Mouse (Mus musculus) kidney, embryonic 14.5 days (tissue): ENCODE measurements at regions not wholly inside any gene's neighbourhood (a gene's known extent, or its start where the extent isn't known, plus 50 kb on each side); places are given as distances from the start of the nearest gene placed in this dataset.

Experiments used
- ATAC-seq: fragments of 200-750 bp; cut with Nextera tagmentation; 2 replicates; pipeline ENCODE4 v1.8.0; 2017; ENCODE audit warnings: moderate number of reproducible peaks, mild to moderate bottlenecking, moderate TSS enrichment, moderate library complexity; ENCODE audit not compliant: low FRiP score, low TSS enrichment
- H3K27ac ChIP-seq: fragments of 300-500 bp; sonication (generic); 2 replicates; pipeline ENCODE4 v1.5.1; 2014; ENCODE audit warnings: low read depth, mild to moderate bottlenecking, low read length, moderate library complexity, mixed read lengths
- H3K27me3 ChIP-seq: fragments of 300-500 bp; sonication (generic); 2 replicates; pipeline ENCODE4 v1.6.1; 2014; ENCODE audit warnings: mild to moderate bottlenecking, low read length; ENCODE audit not compliant: control insufficient read depth, insufficient read depth
- H3K36me3 ChIP-seq: fragments of 300-500 bp; sonication (generic); 2 replicates; pipeline ENCODE4 v1.6.1; 2014; ENCODE audit warnings: low read length, mixed read lengths; ENCODE audit not compliant: control insufficient read depth, insufficient read depth
- H3K4me1 ChIP-seq: fragments of 300-500 bp; sonication (generic); 2 replicates; pipeline ENCODE4 v1.6.1; 2014; ENCODE audit warnings: low read length, mixed read lengths; ENCODE audit not compliant: control insufficient read depth, insufficient read depth
- H3K4me2 ChIP-seq: fragments of 300-500 bp; sonication (generic); replicated peaks from 2 replicates; pipeline ENCODE4 v1.6.1; 2014; ENCODE audit warnings: low read depth, mild to moderate bottlenecking, low read length
- H3K4me3 ChIP-seq: fragments of 300-500 bp; sonication (generic); 2 replicates; pipeline ENCODE4 v1.5.1; 2014; ENCODE audit warnings: mild to moderate bottlenecking, low read length
- H3K9ac ChIP-seq: fragments of 300-500 bp; sonication (generic); 2 replicates; pipeline ENCODE4 v1.6.1; 2014; ENCODE audit warnings: low read depth, mild to moderate bottlenecking, low read length, moderate library complexity
- H3K9me3 ChIP-seq: fragments of 300-500 bp; sonication (generic); 2 replicates; pipeline ENCODE4 v1.6.1; 2016; ENCODE audit warnings: low read length; ENCODE audit not compliant: control insufficient read depth
- WGBS: fragments of 180-500 bp; shearing (Covaris S2); extraction: QIAGEN DNeasy Blood & Tissue Kit; methylation state at CpG from one replicate; pipeline ENCODE4 v1.1.7; 2014; 5-methylcytosine and 5-hydroxymethylcytosine counted together

DNA sequence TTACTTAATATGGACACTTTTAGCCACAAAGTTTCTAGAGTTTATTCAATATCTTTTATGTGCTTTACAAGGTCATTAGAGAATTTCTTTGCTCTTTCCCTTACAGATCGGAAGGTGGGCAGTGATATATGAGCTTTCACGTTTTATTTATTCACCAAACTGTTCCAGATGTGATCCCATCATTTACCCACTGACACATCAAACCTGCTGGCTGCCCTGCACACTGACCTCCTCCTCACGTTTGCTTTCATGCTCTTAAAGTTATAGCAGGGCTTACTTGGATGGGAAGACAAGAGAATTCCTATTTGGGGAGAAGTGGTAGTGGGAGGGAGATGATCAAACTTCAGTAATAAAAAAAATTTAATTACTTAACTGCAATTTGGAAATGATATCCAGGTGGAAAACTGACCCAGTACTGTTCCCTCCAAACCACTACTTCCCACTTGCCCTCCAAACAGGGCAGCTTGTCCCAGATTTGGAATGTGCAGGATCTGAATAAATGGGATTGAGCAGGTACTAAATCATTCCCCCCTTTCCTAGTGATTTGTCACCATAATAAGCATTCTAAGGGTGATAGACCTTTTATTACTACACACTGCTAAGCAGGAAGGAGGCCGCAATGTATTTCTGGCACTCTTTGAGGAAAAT, 144.2 kb downstream of the 1700020N15Rik start:
- no peaks in the 10 kb centered on the region for H3K9me3 ChIP-seq
- H3K4me1 ChIP-seq = no peaks in the 10 kb centered on the region
- ATAC-seq = peak; percentile 55; the same call in 1 of the 2 replicates
- no peak overlapping the region for H3K27ac ChIP-seq
- H3K27me3 ChIP-seq = no peaks in the 10 kb centered on the region
- H3K9ac ChIP-seq = no peak overlapping the region
- 37% methylated on average over 4 of the region's 4 CpGs for WGBS
- no peaks in the 10 kb centered on the region for H3K36me3 ChIP-seq
- H3K4me3 ChIP-seq = no peak overlapping the region
- no peak overlapping the region for H3K4me2 ChIP-seq

DNA sequence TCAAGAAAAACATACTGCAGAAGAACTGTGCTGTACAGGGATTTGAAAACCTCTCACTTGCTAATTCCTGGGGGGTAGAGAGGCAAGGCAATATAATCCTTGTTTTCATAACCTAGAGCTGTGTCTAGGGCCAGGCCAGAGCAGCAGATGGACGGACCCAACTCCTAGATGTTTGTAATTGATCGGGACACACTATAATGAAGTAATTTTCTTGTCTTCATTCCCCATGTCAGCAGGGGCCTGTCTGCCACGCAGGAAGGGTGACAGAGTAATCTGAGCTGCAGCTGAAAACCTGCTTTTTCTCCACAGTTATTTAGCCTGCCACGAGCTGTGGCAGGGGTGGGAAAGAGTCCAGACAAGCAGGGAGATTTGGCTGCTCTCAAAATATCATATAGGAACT, 149.2 kb downstream of the 1700020N15Rik start:
- H3K9me3 ChIP-seq = no peaks in the 10 kb centered on the region
- no peaks in the 10 kb centered on the region for H3K27me3 ChIP-seq
- ATAC-seq = peak; percentile 80
- H3K9ac ChIP-seq = no peak overlapping the region
- H3K36me3 ChIP-seq = no peaks in the 10 kb centered on the region
- no peak overlapping the region for H3K4me2 ChIP-seq
- WGBS = 47% methylated on average over 4 of the region's 4 CpGs
- H3K4me1 ChIP-seq = no peaks in the 10 kb centered on the region
- no peak overlapping the region for H3K27ac ChIP-seq
- no peak overlapping the region for H3K4me3 ChIP-seq

DNA sequence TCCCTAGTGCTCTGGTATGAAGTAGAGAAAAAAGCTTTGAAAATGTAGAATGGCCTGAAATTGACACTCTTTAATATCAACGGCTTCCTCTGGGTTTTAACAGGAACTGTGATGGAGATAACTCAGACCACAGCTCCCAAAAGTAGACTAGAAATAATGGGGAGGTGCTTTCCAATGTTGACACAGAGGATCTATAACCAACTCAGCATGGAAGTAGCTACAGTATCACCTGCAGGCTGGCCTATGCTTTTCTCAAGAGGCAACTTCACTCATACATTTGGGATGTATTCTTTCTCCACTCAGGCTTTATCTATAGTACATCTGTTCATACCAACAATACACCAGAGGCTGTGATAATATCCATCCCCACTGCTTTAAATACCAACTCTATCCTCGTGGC, 154.5 kb downstream of the 1700020N15Rik start:
- ATAC-seq = no peak
- WGBS = 76% methylated on average over 2 of the region's 2 CpGs

More for the DNA sequence above, 154.5 kb downstream of the 1700020N15Rik start:
- Histone ChIP-seq H3K4me1 (no peaks in the 10 kb centered on the region), H3K4me3 (no peak overlapping the region), H3K36me3 (no peaks in the 10 kb centered on the region), H3K4me2 (no peak overlapping the region), H3K27me3 (no peaks in the 10 kb centered on the region), H3K27ac (no peak overlapping the region), H3K9me3 (no peaks in the 10 kb centered on the region), H3K9ac (no peak overlapping the region)
